Mouse (Mus musculus) hindbrain, embryonic 14.5 days (tissue): ENCODE results near the gene H2-DMb2. TPM values are rescaled to one million over a fixed set of nuclear protein-coding genes. Genes with fewer than 3 reads are reported as not detected.
A peak's percentile ranks its signal among the peaks of the same experiment; 100 is the strongest.

Experiments
- ATAC-seq: fragments of 200-750 bp; cut with Nextera tagmentation; 2 replicates; pipeline ENCODE4 v1.8.0; 2017; ENCODE audit warnings: moderate number of reproducible peaks, mild to moderate bottlenecking, moderate TSS enrichment, moderate library complexity; ENCODE audit not compliant: low FRiP score
- DNase-seq: peaks from one replicate; pipeline ENCODE4 v3.0.0-alpha.2; 2015; ENCODE audit warnings: low spot score
- H3K27ac ChIP-seq: fragments of 300-500 bp; sonication (generic); 2 replicates; pipeline ENCODE4 v1.5.1; 2014; ENCODE audit warnings: mild to moderate bottlenecking, moderate library complexity
- H3K27me3 ChIP-seq: fragments of 300-500 bp; sonication (generic); 2 replicates; pipeline ENCODE4 v1.6.1; 2014; ENCODE audit warnings: mild to moderate bottlenecking, low read length, mixed read lengths; ENCODE audit not compliant: control insufficient read depth, insufficient read depth
- H3K36me3 ChIP-seq: fragments of 300-500 bp; sonication (generic); replicated peaks from 2 replicates; pipeline ENCODE4 v1.6.1; 2014; ENCODE audit not compliant: control insufficient read depth, insufficient read depth
- H3K4me1 ChIP-seq: fragments of 300-500 bp; sonication (generic); replicated peaks from 2 replicates; pipeline ENCODE4 v1.6.1; 2014; ENCODE audit warnings: antibody characterized with exemption, low read length, mixed read lengths; ENCODE audit not compliant: control insufficient read depth, insufficient read depth
- H3K4me2 ChIP-seq: fragments of 300-500 bp; sonication (generic); replicated peaks from 2 replicates; pipeline ENCODE4 v1.6.1; 2014; ENCODE audit warnings: mild to moderate bottlenecking, moderate library complexity
- H3K4me3 ChIP-seq: fragments of 300-500 bp; sonication (generic); replicated peaks from 2 replicates; pipeline ENCODE4 v1.5.1; 2014; ENCODE audit warnings: mild to moderate bottlenecking, low read length
- H3K9ac ChIP-seq: fragments of 300-500 bp; sonication (generic); 2 replicates; pipeline ENCODE4 v1.6.1; 2014
- H3K9me3 ChIP-seq: fragments of 300-500 bp; sonication (generic); 2 replicates; pipeline ENCODE4 v1.6.1; 2016; ENCODE audit warnings: low read length; ENCODE audit not compliant: control insufficient read depth
- WGBS: fragments of 180-500 bp; shearing (Covaris S2); extraction: QIAGEN DNeasy Blood & Tissue Kit; methylation state at CpG from one replicate; pipeline ENCODE4 v1.1.7; 2014; 5-methylcytosine and 5-hydroxymethylcytosine counted together
- polyA plus RNA-seq: library from polyadenylated mRNA; unstranded; fragments of >200 nt; fragmentation: Nextera tagmentation; extraction: Ambion mirVana; gene quantifications from 2 replicates; pipeline ENCODE4 v1.2.1, GENCODE M21; 2014

H2-DMb2 gene
- polyA plus RNA-seq, 1 experiment from 2014 or later = not detected

DNA sequence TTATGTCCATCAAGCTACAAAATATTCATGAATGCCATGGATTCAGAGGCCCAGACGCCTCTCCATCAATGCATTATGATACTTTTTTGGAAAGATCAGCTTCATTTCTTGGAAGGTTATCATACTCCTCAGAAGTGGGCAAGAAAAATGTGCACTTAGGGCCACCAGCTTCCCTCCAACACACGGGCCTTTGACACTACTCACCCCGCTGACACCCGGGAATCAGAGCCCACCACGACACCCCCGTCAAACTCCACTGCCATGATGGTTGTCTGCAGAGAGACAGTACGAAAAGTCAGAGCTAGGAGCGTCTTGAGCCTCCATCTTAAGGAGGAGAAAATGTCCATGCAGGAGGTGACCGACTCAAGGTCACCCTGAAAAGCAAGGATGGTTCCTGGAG is 42.4 kb downstream of the H2-DMb2 start:
- Histone ChIP-seq H3K27me3 (peaks cover 54% of the 10 kb centered on the region), H3K36me3 (no peaks in the 10 kb centered on the region), H3K4me2 (no peak overlapping the region), H3K9me3 (no peaks in the 10 kb centered on the region), H3K27ac (no peak overlapping the region), H3K4me1 (peaks cover 13% of the 10 kb centered on the region), H3K9ac (no peak overlapping the region), H3K4me3 (no peak overlapping the region)
- no peak for DNase-seq
- no peak for ATAC-seq
- 91% methylated on average over 9 of the region's 9 CpGs for WGBS

DNA sequence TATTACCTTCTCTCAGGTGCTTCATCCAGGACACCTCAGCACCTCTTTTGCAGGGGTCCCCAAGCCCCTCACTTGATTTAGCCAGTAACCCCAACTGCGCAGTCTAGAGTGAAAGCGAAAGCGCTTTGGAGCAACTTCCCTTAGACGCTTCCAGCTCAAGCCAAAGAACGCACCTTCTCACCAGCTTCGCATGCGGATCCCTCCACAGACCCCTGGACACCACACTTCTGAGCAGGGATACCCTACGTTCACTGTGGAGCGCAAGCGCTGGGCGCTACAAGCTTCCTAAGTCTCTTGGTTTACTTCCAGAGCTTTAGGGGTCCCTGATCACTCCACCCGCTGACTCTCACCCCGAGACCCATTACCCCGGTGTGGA is 43.8 kb downstream of the H2-DMb2 start:
- no peak for ATAC-seq
- H3K9me3 ChIP-seq = no peaks in the 10 kb centered on the region
- peaks cover 57% of the 10 kb centered on the region for H3K27me3 ChIP-seq
- H3K4me2 ChIP-seq = peak overlapping the region; percentile 77
- peaks cover 13% of the 10 kb centered on the region for H3K4me1 ChIP-seq
- H3K4me3 ChIP-seq = peak overlapping the region; percentile 36
- H3K27ac ChIP-seq = no peak overlapping the region
- no peaks in the 10 kb centered on the region for H3K36me3 ChIP-seq
- no peak for DNase-seq
- peak overlapping the region; percentile 32; the same call in 1 of the 2 replicates for H3K9ac ChIP-seq
- WGBS = 5% methylated on average over 14 of the region's 14 CpGs

DNA sequence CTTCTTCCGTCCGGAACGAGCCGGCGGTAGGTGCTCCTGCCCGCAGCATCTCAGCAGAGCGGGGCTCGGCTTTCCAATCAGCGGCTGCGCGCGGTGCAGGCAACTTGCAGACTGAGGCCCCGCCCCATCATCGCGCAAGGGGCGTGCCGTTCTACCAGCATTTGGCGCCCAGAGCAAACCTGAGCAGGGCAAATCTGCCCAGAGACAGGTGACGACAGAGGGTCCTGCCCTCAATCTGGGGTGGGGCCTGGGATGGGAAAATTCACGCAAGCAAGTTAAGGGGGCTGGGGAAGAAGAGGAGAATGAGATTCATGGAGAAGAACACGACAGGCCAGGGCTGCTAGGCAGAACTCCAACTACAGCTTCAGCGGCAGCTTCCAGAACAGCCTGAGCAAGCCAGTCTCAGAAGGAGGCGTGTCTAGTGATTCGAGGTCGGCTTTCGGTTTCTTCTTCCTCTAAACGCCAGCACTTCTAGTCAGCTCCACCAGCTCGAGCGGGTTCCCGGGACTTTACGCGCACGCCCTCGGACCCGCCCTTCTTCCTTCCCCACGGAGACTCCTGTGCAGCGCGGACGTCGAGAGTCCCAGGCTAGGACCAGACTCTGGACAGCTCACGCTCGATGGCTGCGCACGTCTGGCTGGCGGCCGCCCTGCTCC is 44.3 kb downstream of the H2-DMb2 start, which contains the start of the genes Tap1 and Psmb9:
TSS of gene Tap1 (plus strand) at position 293 of the 656 bp plus-strand sequence.
TSS of gene Psmb9 (minus strand) at position 504 of the 656 bp plus-strand sequence.
- peak within 1 kb of the TSS; percentile 77 for H3K4me2 ChIP-seq
- peaks cover 13% of the 10 kb centered on the region for H3K4me1 ChIP-seq
- H3K27me3 ChIP-seq = peaks cover 62% of the 10 kb centered on the region
- no peak within 1 kb of the TSS for H3K27ac ChIP-seq
- WGBS = under 1% methylated on average over 46 of the region's 46 CpGs
- no peaks in the 10 kb centered on the region for H3K9me3 ChIP-seq
- DNase-seq (peak; percentile 92), ATAC-seq (peak; percentile 93)
- no peaks in the 10 kb centered on the region for H3K36me3 ChIP-seq
- peak within 1 kb of the TSS; percentile 36 for H3K4me3 ChIP-seq
- H3K9ac ChIP-seq = peak within 1 kb of the TSS; percentile 32

DNA sequence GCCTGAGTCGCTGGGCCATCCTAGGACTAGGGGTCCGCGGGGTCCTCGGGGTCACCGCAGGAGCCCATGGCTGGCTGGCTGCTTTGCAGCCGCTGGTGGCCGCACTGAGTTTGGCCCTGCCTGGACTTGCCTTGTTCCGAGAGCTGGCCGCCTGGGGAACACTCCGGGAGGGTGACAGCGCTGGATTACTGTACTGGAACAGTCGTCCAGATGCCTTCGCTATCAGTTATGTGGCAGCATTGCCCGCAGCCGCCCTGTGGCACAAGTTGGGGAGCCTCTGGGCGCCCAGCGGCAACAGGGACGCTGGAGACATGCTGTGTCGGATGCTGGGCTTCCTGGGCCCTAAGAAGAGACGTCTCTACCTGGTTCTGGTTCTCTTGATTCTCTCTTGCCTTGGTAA is 44.9 kb downstream of the H2-DMb2 start:
- WGBS = 4% methylated on average over 20 of the region's 20 CpGs

DNA sequence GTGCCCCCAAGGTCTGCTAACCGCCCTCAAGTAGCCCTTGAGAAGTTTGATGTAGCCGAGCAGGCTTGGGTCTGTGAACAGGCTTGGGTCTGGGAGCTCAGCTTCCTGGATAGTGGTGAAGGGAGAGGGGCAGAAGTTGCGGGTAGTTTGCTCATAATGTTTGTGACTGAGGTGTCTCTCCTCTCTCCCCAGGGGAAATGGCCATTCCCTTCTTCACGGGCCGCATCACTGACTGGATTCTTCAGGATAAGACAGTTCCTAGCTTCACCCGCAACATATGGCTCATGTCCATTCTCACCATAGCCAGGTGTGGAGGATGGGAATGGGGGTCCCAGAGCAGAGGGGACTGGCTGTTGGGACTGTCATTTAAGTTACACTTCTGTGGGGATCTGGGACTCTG is 45.9 kb downstream of the H2-DMb2 start:
- no peak for ATAC-seq
- Histone ChIP-seq H3K27me3 (peaks cover 74% of the 10 kb centered on the region), H3K36me3 (no peaks in the 10 kb centered on the region), H3K27ac (no peak overlapping the region), H3K4me2 (no peak overlapping the region), H3K4me3 (no peak overlapping the region), H3K4me1 (peaks cover 13% of the 10 kb centered on the region), H3K9me3 (no peaks in the 10 kb centered on the region), H3K9ac (no peak overlapping the region)
- DNase-seq = no peak
- 69% methylated on average over 6 of the region's 6 CpGs for WGBS

More for the DNA sequence above, 44.9 kb downstream of the H2-DMb2 start:
- peak overlapping the region; percentile 77 for H3K4me2 ChIP-seq
- ATAC-seq = no peak
- H3K27me3 ChIP-seq = peaks cover 68% of the 10 kb centered on the region
- H3K9me3 ChIP-seq = no peaks in the 10 kb centered on the region
- peaks cover 13% of the 10 kb centered on the region for H3K4me1 ChIP-seq
- peak overlapping the region; percentile 36 for H3K4me3 ChIP-seq
- H3K27ac ChIP-seq = no peak overlapping the region
- H3K9ac ChIP-seq = peak overlapping the region; percentile 32
- H3K36me3 ChIP-seq = no peaks in the 10 kb centered on the region
- DNase-seq = no peak

DNA sequence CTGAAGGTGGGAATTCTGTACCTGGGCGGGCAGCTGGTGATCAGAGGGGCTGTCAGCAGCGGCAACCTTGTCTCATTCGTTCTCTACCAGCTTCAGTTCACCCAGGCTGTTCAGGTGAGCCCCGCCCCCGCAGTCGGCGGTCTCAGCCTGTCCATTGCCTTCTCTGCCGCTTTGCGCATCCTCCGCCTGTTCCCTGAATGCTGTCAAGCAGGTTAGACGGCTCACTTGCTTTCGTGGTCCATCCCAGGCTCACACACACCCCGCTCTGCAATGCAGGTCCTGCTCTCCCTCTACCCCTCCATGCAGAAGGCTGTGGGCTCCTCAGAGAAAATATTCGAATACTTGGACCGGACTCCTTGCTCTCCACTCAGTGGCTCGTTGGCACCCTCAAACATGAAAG is 49.7 kb downstream of the H2-DMb2 start:
- 26% methylated on average over 16 of the region's 16 CpGs for WGBS
- Histone ChIP-seq H3K4me2 (no peak overlapping the region), H3K4me3 (no peak overlapping the region), H3K9me3 (no peaks in the 10 kb centered on the region), H3K4me1 (peaks cover 5% of the 10 kb centered on the region), H3K27me3 (peaks cover 82% of the 10 kb centered on the region), H3K36me3 (no peaks in the 10 kb centered on the region), H3K9ac (no peak overlapping the region), H3K27ac (no peak overlapping the region)
- DNase-seq = no peak
- ATAC-seq = no peak

DNA sequence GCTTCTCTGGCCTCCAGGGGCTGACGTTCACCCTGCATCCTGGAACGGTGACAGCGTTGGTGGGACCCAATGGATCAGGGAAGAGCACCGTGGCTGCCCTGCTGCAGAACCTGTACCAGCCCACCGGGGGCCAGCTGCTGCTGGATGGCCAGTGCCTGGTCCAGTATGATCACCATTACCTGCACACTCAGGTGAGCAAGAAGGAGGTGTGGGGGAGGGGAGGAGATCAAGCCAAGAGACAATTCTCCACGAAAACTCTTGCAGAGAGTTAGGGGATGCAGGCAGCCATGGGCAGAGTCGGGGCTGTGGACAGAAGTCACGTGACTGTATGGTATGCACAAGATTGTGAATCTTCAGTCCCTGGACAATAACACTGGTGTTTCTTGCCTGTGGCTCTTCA is 50.4 kb downstream of the H2-DMb2 start:
- Histone ChIP-seq H3K4me3 (no peak overlapping the region), H3K27ac (no peak overlapping the region), H3K27me3 (peaks cover 83% of the 10 kb centered on the region), H3K36me3 (no peaks in the 10 kb centered on the region), H3K9ac (no peak overlapping the region), H3K9me3 (no peaks in the 10 kb centered on the region), H3K4me2 (no peak overlapping the region), H3K4me1 (peaks cover 4% of the 10 kb centered on the region; the same call in 1 of the 2 replicates)
- WGBS = 57% methylated on average over 8 of the region's 8 CpGs
- DNase-seq = no peak
- ATAC-seq = no peak

DNA sequence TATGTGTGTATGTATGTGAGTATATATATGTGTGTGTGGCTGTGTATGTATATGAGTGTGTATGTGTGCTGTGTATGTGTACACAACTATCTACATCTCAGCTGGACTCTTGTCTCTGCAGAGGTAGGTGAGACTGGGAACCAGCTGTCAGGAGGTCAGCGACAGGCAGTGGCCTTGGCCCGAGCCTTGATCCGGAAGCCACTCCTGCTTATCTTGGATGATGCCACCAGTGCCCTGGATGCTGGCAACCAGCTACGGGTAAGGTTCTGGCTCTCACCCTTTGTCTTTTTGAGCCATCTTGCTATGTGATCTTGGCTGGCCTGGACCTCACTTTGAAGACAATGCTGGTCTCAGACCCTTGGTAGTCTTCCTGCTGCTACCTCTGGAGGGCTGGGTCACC is 51.6 kb downstream of the H2-DMb2 start:
- Histone ChIP-seq H3K27me3 (peaks cover 83% of the 10 kb centered on the region), H3K9me3 (no peaks in the 10 kb centered on the region), H3K36me3 (no peaks in the 10 kb centered on the region), H3K4me3 (no peak overlapping the region), H3K4me1 (peaks cover 4% of the 10 kb centered on the region; the same call in 1 of the 2 replicates), H3K9ac (no peak overlapping the region), H3K27ac (no peak overlapping the region), H3K4me2 (no peak overlapping the region)
- DNase-seq = no peak
- WGBS = 81% methylated on average over 4 of the region's 4 CpGs
- no peak for ATAC-seq

DNA sequence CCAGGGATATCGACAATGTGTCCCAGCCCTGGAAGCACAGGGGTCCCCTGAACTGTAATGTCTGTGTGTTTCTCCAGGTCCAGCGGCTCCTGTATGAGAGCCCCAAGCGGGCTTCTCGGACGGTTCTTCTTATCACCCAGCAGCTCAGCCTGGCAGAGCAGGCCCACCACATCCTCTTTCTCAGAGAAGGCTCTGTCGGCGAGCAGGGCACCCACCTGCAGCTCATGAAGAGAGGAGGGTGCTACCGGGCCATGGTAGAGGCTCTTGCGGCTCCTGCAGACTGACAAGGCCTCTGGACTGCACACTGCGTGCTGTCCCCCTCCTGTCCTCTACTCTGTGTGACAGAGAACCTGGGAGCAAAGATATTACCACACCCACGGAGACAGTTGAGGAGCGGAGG is 53.4 kb downstream of the H2-DMb2 start:
- WGBS = 33% methylated on average over 12 of the region's 12 CpGs
- ATAC-seq (no peak), DNase-seq (no peak)
- H3K36me3 ChIP-seq = no peaks in the 10 kb centered on the region
- peaks cover 4% of the 10 kb centered on the region; the same call in 1 of the 2 replicates for H3K4me1 ChIP-seq
- H3K27me3 ChIP-seq = peaks cover 82% of the 10 kb centered on the region
- H3K4me2 ChIP-seq = no peak overlapping the region
- no peak overlapping the region for H3K27ac ChIP-seq
- H3K4me3 ChIP-seq = no peak overlapping the region
- no peaks in the 10 kb centered on the region for H3K9me3 ChIP-seq
- H3K9ac ChIP-seq = no peak overlapping the region
